Mouse (Mus musculus) layer of hippocampus, postnatal 10 days (tissue): ENCODE data around the gene Zdhhc4. TPM values are rescaled to one million over a fixed set of nuclear protein-coding genes. Genes with fewer than 3 reads are reported as not detected.

Experiments used
- DNase-seq, 2 experiments: peaks; one replicate each; pipeline ENCODE4 v3.0.0; 2021; ENCODE audit warnings: low spot score in 2 of 2
- total RNA-seq, 2 experiments: library from RNA; stranded (reverse); gene quantifications; 2 replicates each; pipeline ENCODE4 v1.2.3; 2021

Zdhhc4 gene
- total RNA-seq, 2 experiments from 2014 or later = 48.0 to 51.5 TPM

DNA sequence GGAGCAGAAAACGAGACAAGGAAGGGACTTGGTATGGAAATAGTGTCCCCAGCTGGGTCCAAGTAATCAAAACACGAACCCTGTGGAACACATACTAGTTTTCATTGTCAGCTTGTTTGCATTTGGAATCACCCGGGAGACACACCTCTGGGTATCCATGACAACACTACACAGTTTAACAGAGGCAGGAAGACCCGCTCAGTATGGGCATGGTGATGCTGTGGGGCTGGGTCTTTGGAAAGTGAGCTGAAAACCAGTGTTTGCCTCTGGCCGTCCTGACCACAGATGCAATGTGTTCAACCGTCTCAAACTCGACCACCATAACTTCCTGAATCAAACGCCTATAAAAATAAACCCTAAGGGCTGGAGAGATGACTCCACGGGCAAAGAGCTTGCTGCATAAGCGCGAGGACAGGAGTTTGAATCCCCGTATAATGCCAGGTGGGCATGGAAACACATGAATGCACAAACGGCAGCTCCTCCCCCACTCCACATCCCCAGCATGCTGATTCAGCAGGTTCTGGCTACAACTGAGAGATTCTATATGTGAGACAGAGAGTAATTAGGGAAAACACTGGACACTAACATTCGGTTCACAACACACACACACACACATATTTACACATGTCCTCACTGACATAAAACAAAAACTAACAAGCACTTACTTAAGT lies 5.5 kb upstream of the Zdhhc4 start:
- DNase-seq = no peak

DNA sequence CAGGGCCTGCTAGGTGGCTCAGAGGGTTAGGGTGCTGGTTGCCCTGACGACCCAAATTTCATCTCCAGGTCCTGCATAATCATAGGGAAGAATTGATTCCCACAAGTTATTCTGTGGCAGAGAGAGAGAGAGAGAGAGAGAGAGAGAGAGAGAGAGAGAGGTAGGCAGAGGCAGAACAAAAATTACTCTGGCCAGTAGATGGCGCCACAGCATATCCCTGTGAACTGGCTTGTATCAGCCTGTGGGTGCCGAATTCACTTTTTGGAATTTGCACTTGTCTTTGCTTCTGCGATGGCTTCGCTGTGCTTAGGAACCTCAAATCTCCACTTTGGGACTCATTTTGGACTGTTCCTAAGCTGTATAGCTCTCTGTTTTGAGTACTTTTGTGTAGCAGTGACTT lies 4.8 kb upstream of the Zdhhc4 start:
- DNase-seq = peak; percentile 90 to 93

DNA sequence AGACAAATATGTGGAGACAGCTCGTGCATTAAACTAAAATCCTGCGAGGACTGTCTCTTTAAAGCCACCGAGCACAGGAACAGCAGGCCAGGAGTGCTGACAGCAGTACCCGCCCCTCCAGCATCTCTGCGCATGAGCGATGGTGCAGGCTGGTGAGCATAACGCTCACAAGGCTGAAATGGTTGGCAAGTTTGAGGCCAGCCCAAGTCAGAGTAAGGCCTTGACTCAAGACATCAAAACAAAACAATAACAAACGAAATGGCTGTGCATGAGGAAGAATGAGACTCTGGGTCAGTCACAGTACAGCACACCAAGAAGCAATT lies 11.8 kb downstream of the Zdhhc4 start:
- DNase-seq = no peak

DNA sequence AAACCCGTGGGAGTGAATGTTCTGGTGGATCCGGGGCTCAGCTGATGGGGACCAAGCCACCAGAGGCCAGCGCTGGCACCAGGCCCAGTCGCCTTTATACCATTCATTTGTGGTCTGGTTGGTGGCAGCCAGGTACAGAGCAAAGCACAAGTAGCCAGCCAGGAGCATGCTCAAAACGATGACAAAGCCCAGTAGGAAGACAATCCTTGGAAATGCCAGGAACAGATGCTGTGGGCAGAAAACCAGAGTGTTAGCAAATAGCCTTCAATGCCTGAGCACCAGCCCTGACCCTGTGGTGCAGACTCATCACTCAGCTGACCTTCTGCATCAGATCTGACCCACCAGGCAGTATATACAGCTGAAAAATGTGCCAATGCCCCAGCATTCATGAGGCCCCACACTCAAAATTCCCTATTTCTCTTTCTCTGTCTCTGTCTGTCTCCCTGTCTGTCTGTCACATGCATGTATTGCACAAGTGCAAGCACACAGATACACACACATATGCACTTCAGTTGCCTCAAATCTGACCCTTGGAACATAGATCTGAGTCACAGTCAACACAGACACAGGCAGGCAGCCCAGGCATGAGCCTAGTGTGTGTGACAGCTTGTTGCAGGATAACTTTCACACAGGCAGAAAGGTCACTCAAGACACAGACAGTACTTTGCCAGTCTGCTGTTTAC lies 12.3 kb downstream of the Zdhhc4 start:
- DNase-seq = no peak

DNA sequence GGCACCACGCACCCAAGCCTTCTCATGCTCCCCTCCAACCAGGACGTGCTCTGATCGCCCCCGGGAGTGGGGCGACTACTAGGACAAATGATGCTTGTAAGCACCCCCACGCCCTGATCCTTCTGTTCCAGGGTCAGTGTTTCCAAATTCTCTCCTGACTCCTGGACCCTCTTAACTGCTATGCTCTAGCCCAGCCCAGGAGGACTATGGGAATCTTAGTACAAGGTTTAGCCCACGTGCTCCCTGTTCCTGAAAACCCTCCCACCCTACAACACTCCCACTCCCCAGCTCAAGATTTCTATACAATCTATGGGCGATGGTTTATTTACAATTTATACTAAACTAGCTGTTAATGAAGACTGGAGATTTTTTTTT lies 13.6 kb downstream of the Zdhhc4 start:
- DNase-seq = no peak

DNA sequence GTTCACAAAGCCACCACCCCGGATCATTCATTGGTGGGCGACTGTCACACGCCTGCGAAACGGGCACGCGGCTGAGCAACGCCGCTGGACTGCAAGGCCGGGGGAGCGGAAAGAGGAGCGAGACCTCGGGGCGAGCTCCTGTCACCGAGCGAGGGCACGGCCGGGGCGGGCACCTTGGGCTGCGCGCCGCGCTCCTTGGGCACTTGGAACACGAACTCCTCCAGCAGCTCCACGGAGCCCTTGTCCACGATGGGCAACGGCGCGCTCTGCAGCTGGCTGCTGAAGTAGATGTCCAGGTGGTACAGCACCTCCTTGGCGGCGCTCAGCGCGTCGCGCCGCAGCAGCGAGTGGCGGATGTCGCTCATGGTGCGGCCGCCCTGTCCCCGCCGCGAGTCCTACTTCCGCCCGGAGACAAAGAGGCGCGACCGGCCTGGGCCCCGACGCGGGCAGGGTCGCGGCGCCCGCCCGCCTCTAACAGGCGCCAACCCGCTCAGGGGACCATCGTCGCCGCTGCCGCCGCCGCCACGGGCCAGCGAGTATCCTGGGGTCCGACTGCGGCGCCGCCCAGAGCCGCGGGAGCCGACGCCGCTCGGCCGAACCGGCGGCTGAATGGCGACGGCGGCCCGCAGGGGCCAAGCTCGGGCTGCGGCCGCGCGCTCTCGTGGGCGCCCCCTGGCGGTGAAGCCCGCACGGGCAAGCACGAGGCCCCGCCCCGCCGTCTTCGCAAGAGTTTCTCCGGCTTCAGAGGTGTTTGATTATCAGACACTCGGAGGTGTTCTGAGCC lies 14.1 kb downstream of the Zdhhc4 start, which contains the start of gene E130309D02Rik:
E130309D02Rik (minus strand) TSS at position 631 of the 784 bp plus-strand sequence.
- peak; percentile 89 to 95 for DNase-seq

DNA sequence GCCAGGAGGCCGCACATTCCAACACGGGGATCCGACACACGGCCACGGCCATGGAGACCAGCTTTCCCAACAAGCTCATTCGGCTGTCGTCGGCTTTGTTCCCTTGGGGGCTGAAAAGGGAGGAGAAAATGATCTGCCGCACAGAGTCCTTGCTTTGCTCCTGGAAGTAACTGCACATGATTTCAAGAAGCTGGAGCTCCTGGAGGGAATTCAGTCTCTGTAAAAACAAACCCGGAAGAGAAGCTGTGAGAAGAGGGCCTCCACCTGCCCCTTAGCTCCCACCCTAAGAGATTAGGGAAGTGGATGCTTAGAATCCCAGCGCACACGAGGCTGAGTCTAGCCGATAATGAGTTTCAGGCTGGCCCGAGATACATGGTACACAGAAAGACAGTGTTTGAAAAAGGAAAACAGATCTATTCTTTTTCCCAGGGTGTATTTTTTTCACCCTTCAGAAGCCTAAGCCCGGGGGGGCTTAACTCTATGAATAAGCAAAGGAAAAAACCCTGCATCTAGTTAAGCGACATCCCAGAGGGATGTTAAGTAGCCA lies 14.8 kb downstream of the Zdhhc4 start:
- DNase-seq = no peak

DNA sequence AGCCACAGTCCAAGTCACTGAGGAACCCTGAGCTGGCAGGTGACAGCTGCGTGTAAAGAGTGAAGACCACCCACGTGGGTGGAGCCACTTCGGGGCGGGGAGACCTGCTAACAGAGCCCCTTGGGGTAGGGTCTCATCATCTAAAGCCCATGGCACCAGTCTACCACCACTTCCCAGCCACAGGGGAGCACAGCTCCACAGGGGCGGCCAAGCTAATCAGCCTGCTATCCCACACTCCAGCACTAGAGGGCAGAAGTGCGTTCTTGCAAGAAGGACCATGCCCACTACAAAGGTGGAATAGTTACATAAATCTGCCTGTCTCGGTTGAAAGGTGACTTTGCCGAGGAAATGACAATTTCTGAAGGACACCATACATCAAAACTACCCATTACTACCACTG lies 17.2 kb downstream of the Zdhhc4 start:
- peak; percentile 84 to 87 for DNase-seq

DNA sequence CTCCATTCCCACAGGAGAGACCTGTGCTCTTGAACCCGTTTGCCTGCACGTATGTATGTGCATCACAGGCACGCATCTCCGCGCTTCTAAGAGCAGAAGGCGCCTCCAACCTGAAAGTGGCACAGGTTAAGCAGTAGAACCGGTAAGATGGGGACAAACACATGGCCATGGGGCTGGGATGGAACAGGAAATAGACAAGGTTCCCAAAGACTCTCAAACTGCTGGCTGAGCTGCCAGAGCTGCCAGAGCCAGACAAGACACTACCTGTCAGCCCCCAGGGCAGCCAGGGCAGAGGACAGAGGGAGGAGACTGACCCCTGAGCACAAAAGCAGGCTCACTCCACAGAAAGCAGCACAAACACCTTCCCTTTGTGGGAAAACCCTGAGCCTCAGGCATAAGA lies 19.1 kb downstream of the Zdhhc4 start:
- no peak for DNase-seq

DNA sequence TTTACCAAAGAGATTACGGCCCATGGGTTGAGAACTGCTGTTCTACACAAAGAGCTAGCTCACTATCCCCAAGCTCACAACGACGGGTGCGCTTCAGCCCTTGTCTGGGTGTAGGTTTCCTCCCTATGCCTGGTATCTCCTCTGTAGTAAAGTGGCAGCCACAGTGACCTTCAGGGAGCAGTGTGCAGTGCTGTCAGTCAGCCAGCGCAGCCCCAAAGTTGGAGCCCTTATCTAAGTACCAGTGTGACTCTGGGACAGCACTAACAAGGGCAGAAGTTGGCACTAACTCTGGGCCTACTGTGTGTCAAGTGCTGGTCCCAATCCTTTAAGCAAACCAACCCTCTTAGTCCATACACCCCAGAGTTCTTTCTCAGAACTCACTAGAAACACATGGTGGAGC lies 20.2 kb downstream of the Zdhhc4 start:
- no peak for DNase-seq

DNA sequence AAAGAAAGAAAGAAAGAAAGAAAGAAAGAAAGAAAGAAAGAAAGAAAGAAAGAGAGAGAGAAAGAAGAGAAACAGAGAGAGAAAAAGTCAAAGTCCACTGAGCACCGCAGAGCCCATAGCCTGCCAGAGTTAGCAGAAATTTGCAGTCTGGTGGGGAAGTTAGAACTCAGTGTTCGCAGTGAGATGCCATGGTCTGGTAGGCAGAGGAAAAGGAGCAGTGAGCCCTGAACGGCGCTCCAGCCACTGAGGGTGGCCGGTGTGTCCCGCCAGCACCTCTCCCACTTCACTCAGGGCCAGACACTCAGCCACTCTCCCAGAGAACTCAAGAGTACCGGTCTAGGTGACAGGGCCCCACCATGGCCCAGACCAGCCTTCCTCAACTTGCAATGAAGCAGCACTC lies 24.8 kb downstream of the Zdhhc4 start:
- no peak for DNase-seq

DNA sequence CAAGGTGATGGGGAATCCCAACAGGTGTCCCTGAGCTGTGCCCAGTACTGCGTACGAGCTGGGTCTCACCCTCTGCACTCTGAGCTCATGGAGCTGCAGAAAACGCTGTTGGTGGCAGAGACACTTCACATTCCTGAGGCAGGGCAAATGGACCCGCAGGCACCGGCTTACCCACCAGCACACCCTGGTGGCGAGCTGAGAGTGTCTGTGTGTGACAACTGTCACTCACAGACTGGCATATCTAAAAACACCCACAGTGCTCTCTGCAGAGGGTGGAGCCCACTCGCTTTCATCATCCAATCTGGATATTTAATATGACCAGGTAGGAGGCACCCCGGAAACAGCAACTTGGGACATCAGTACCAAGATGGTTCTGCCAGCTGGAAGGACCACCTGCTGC lies 27.8 kb downstream of the Zdhhc4 start:
- peak; percentile 51 to 59 for DNase-seq

DNA sequence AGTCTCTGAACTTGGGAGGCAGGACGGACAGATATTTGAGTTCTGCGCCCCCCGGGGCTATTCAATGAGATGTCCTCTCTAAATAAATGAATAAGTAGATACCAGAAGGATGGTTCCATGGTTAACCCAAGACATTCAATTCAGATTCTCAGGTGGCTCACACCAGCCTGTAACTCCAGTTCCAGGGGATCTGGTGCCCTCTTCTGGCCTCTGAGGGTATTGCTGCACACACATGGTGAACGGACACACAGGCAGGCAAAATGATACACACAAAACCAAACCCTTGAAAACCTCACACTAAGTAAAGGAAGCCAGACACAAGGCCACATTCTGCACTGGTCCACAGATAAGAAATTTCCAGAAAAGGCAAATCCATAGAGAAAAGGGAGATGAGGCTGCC lies 29.4 kb downstream of the Zdhhc4 start:
- peak; percentile 74 to 75 for DNase-seq

DNA sequence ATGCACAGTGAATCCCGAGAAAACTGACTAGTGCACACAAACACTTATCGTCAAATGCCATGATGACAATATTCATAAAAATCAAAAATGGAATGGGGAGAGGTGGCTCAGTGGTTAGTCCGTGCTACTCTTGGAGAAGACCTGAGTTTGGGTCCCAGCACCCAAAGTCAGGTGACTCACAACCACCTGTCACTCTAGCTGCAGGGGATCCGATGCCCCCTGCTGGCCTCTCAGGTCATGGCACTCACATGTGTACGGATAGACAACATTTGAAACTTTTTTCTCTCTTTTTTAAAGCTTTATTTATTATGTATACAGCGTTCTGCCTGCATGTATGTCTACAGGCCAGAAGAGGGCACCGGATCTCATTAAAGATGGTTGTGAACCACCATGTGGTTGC lies 30.7 kb downstream of the Zdhhc4 start:
- DNase-seq = no peak

DNA sequence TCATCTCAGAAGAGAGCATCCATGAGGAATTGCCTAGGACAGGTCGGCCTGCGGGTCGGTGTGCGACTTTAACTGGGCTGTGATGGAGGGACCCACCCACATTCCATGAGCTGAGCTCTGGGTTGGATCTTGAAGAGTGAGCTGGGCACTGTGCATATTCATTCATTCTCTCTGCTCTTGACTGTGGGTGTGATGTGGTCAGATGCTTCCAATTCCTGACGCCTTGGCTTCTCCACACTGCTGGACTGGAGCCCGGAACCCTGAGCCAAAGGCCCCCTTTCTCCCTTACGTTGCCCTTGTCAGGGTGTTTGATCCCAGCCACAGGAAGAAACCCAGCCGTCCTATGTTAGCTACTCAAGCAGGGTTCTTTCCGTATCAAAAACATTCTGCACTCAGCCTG lies 31.1 kb downstream of the Zdhhc4 start:
- DNase-seq = no peak

DNA sequence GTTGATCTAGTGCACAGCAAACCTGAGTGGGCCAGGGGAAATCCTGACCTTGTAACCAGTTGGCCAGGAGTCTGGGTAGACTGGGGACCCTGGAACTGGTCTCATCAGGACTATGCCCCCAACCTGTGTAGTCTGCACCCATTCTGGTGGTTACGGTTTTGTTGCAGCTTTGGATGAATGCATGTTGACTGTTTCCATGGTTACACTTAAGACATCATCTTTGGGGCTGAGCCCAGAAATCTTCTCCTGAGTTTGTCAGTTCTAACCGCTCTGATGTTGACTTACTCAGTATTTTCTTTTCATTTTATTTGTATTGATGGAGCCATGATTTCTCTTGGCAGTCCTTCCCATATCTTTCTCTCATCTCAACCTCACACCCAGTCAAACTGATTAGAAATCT lies 33.7 kb downstream of the Zdhhc4 start:
- no peak for DNase-seq

DNA sequence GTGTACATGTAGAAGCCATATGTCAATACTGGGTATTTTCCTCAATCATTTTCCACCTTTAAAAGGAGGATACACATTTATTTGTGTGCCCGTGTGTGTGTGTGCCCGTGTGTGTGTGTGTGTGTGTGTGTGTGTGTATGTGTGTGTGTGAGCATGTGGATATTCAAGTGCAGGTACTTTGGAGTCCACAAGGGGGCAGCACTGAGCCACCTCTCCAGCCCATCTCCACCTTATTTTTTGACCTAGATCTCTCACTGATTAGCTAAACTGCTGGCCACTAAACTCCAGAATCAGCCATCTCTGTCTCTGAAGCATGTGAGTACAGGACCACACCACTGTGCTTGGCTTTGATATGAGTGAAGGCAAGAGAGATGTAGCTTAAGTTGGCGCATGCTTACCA lies 34.2 kb downstream of the Zdhhc4 start:
- DNase-seq = no peak

DNA sequence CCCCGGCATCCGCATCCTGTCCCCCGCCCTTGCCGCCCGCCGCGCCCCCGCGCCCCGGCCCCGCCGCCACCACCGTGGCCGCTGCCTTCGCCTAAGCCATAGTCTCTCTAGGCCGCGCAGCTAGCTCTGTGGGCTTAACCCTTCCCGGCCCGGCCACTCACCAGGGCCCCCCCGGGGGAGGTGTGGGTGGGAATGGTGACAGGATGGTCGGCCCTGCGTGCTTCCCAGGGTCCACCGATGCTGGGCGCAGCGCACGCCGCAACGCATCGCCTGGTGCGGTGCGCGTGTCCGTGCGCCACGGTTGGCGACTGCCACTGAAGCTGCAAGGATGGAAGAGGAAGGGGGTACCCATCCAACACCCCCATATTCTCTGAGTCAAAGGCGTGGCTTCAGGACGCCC lies 35.7 kb downstream of the Zdhhc4 start, which contains the start of gene Zfp853:
Zfp853 (minus strand) TSS at position 220 of the 400 bp plus-strand sequence.
- peak; percentile 41 to 60 for DNase-seq

DNA sequence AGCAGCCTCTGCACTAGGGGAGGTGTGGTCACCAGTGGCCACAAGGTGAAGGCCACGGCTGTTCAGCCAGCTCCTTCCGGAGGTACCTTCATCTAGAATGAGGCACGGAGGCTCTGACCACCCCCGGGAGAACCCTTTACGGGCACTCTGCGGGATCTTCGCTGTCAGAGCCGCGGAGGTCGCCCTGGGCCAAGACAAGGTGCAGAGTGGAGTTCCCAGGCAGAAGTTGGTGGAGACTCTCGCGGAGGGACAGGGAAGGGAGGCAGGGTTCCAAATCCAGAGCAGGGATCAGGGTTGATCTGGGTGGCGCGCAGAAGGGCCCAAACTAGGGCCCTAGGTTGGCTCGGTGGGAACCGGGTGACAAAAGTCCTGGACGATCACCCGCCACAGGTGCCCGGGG lies 36.2 kb downstream of the Zdhhc4 start:
- DNase-seq = no peak

DNA sequence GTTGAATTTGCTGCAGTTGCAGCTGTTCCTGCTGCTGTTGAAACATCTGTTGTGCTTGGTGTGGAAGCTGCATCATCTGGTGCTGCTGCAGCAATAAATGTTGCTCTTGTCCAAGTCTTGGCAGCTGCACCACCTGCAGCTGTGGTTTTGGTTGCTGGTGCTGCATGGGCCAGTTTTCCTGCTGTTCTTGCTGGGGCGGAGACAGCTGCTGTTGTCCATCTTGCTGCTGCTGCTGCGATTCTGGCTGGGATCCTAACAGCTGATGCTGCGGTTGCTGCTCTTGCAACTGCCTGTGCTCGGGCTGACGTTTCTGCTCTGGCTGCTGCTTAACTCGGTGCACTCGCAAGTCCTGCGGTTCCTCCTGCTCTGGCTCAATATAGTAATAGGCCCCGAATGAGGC lies 39.8 kb downstream of the Zdhhc4 start:
- no peak for DNase-seq

DNA sequence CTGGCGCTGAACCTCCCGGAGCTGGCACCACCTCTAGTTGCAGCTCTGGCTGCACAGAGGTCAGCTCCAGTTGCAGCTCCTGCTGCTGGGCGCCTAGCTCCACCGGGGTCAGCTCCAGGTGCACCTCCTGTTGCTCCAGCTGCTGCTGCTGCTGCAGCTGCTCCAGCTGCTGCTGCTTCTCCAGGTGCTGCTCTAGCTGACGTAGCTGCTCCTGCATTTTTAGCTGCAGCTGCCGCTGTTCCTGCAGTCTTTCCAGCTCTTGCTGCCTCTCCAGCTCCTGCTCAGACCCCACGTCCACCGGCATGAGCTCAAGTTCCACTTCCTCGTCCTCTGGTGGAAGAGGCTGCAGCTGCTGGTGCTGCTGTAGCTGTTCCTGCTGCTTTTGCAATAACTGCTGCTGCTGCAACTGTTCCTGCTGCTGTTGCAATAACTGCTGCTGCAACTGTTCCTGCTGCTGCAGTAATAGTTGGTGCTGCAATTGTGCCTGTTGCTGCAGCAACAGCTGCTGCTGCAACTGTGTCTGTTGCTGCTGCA lies 40.6 kb downstream of the Zdhhc4 start:
- no peak for DNase-seq
